Mouse (Mus musculus) liver, embryonic 13.5 days (tissue): ENCODE measurements around the gene Zfp46. TPM values are rescaled to one million over a fixed set of nuclear protein-coding genes. Genes with fewer than 3 reads are reported as not detected.

Experiments
- polyA plus RNA-seq: library from polyadenylated mRNA; unstranded; fragments of >200 nt; fragmentation: Nextera tagmentation; extraction: Ambion mirVana; gene quantifications from 2 replicates; pipeline ENCODE4 v1.2.1, GENCODE M21; 2015

Zfp46 gene
- polyA plus RNA-seq, 1 experiment from 2014 or later, result 2.6 TPM

Other genes with a start within 250 kb of the Zfp46 start
- 341 and 377 TPM in 2 replicates for gene Rpl11, start 231.3 kb upstream of the Zfp46 start, polyA plus RNA-seq
- 48.1 and 51.3 TPM in 2 replicates for gene Id3, start 141.2 kb upstream of the Zfp46 start, polyA plus RNA-seq
- 64.7 and 72.1 TPM in 2 replicates for gene E2f2, start 112.3 kb upstream of the Zfp46 start, polyA plus RNA-seq
- gene Asap3, start 78.3 kb upstream of the Zfp46 start, polyA plus RNA-seq, result 1.1 and 1.4 TPM in 2 replicates
- 12.9 and 13.6 TPM in 2 replicates for gene Tcea3, start 37.0 kb upstream of the Zfp46 start, polyA plus RNA-seq
- gene Hnrnpr, start 26.3 kb downstream of the Zfp46 start, polyA plus RNA-seq, result 68.5 and 73.1 TPM in 2 replicates
- 0.15 TPM in 1 of 2 replicates, not detected in the other for gene Htr1d, start 138.8 kb downstream of the Zfp46 start, polyA plus RNA-seq
- 0.06 TPM in 1 of 2 replicates, not detected in the other for gene 6030445D17Rik, start 177.6 kb downstream of the Zfp46 start, polyA plus RNA-seq
- 17.3 and 19.3 TPM in 2 replicates for gene Luzp1, start 185.1 kb downstream of the Zfp46 start, polyA plus RNA-seq